Mouse (Mus musculus): ENCODE data around the gene Sec16a.
A peak's percentile ranks its signal among the peaks of the same experiment; 100 is the strongest.

The Sec16a gene

DNA sequence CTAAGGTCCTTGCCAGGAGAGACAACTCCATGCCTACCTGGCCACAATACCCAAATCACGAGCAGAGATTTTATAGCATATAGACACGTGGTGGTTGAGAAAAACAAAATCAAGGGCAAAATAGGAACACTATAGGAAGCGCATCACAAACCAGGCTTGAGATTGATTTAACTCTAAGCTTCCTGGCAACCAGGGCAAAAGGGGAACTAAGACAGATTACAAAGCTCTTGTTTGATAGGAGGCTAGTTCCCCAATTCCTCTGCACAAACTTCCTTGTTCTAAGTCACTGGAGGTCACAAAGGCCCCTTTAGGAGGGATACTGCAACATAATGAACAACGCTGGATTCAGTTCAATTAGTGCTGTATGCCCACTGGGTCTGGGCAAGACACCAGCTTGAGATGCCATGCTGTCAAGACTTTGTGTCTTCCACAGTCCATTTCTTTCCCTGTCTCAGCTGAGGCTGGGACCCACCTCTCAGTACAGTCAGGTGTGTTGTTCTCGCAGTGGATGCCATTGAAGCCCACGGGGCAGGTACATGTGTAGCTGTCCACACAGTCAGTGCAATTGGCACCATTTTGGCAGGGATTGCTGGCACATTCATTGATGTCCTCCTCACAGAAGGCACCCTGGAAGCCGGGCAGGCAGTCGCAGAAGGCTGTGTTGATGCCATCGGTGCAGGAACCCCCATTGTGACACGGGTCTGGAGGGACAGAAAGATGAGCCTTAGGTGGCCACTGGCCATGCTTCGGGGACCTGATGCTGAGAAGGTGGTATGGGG is 27.5 kb upstream of the Sec16a start:
- no peak for DNase-seq

DNA sequence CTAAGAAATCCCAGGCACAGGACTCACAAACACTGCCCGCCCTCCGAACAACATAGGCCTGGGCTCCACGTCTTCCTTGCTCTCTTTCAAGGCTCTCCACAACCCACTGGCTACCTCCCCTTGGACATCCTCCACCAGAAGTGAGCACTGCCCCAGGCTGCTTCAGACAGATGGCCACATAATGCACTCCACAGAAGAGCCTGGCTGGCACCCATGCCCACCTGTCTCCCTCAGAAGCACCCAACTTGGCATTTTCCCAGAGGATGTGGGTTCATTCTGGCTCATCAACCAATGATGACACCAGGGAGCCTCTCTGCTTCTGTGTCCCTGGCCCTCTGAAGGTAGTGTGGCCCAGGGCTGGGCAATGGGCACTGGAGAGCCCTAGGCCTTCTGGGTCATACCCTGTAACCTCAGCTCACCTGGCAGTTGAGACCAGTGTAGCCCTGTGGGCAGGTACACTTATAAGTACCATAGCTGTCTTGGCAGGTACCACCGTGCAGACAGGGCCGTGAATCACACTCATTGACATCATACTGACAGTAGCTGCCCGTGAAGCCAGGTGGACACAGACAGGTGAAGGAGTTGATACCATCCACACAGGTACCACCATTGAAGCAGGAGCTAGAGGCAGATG is 26.8 kb upstream of the Sec16a start:
- DNase-seq = no peak

DNA sequence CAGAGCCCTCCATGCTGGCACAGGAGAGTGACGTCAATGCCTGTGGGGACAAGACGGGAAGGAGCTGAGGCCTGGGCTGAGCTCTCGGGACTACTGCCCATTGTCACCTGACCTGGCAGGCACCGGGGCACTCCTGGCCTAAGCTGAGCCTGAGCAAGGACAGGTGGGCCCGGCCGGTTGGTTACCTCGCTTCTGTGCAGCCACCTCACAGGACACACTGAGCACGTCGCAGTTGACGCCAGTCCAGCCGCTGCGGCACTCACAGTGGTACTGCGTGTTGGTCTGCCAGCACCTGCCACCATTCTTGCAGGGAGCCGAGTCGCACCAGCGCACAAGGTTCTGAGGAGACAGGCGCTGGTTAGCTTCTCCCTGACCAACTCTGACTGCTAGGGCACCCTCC is 26.0 kb upstream of the Sec16a start:
- no peak for DNase-seq

DNA sequence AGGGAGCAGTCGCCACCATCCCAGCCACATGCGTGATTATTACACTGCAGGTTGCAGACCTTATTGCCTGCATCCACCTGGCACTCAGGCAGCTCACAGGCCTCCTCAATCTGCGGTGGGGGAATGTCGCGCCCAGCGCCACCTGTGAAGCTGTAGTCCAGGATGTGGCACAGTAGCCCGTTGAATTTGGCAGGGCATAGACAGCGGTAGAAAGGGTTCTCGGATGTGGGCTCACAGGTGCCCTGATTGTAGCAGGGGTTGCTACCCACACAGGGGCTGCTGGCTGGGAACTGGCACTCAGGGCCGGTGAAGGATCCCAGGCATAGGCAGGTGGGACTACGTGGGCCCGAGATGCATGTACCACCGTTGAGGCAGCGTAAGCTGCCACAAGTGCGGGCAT is 23.4 kb upstream of the Sec16a start:
- DNase-seq = no peak

DNA sequence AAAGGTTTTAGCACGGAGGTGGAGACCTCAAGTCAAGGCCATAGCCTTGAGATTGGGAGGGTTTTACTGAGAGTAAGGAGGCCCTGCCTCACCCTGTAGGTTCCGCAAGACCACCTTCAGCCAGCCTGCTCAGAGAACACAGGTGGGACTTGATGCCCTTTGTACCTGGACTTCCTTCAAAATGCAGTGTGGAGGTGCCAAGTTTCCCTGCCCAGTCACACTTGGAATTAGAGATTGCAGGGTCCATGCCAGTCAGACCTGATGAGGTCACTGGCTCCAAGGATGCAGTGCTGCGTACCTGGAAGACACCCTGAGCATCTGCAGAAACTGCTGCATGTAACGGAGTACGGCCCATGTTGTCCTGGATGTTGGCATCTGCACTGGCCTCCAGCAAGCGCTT is 18.4 kb upstream of the Sec16a start:
- no peak for DNase-seq

DNA sequence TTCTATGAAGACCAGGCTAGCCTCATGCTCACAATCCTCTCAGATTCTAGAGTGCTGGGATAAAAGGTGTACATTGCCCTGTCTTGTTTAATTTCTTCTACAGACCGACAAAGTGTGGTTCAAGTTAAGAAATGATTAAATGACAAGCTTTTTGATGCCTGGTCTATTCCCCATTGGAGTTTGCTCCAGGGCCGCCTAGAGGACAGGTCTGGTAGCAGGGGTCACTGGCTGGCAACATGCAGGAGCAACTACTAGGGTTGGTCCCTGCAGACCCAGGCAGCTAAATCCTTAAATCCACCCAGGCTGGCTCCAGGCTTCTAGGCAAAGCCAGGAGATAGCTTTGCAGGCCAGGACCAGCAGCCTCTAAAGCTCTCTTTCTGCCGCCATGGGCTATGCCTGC is 18.0 kb upstream of the Sec16a start:
- DNase-seq = no peak

DNA sequence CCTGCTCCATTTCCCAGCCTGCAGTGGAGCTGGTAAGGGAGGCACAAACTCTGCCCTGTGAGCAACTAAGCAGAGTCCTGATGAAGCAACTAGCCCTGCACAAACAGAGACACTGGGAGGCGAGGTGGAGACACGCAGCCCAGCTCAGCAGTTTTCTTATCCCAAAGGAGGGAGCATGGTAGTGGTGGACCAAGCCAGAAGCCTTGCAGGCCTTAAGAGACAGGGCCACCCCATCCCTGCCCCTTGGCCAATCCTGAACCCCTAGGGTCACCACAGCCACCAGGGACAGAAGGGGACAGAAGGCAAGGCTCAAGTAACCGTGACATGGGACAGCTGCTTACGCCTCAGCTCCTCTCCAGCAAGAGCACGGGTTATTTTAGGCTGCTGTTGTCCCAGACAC is 16.7 kb upstream of the Sec16a start:
- no peak for DNase-seq

DNA sequence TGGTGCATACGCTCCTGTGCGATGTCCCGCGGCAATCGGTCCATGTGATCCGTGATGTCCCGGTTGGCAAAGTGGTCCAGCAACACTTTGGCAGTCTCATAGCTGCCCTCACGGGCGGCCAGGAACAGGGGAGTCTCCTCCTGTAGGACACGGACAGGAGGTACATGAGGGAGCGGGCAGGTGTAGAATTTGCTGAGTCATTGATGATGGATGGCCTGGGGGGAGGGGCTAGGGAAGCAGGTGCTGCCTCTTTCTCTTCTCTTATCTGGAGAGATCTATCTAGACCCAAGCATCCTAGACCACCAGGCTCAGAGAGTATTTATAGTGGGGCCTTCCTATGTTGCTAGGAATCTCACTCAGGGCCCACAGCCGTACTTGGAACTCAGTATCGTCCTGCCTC is 15.8 kb upstream of the Sec16a start:
- DNase-seq = no peak

DNA sequence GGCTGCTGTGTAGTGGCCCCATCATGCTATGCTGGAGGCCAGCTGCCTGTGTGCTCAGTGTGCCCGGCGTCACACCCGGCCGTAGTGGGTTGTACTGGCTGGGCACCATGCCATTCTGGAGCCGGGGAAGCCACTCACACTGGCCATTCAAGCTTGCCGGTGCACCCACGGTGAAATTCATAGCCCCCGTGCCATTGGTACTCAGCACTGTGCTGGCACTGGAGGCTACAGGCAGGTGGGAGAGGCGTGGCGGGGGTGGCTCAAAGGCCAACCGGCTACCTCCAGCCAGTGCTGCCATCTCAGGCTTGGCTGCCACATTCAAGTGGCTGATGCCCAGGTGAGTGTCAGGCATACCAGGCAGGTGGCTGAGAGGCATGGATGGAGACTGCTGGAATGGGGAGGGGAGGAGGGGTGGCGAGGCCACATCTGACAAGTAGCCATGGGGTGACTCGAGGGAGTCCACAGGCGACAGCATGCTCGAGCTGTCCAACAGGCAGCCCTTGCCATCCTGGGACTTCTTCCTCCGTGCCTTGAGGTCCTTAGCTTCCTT is 15.2 kb upstream of the Sec16a start:
- no peak for DNase-seq

DNA sequence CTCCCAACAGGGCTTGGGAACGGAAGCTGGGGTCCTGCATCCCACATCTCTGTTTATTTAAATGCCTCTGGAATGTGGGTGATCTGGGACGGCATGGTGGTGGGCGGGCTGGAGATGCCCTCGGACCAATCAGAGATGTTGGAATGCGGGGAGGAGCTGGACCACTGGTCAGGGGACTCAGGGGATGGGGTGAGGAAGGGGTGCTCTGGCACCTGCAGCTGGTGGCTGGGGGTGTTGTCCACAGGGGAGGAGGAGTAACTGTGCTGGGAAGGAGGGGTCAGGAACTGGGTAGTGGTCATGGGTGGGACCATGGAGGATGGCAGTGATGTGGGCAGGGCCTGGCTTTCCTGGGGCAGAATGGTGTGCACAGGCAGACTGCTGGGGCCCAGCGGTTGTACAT is 14.5 kb upstream of the Sec16a start:
- DNase-seq = no peak

DNA sequence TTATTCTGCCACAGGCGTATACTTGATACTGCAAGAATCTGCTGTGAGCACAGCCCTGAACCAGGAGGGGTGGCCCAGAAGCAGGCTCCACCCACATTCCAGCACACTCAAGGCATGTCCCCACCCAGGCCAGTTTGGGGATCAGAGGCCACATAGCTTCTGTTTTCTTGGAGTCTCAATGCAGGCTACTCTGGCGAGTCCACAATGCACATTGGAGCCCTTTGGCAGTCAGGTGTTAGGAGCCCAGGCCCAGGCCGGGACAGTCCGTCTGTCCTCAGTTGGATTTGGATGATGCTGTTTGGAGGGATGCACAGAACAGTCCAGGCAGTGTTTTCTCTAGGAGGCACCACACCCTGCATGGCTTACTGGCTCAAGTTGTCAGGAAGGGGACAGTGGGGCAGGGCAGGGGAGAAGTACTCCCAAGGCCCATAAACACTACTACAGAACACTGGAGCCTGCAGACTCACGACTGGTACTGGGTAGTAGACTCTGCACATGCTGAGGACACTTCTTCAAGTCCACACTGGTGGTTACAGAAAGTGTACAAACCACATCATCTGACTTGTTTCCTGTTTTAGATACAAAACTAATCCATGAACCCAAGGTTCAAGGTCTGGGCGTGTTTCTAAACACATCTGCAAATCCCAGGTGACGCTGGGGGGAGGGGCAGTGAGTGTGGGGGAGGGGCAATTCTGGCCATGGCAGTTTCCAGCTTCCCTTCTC is 13.5 kb upstream of the Sec16a start:
- DNase-seq = no peak

DNA sequence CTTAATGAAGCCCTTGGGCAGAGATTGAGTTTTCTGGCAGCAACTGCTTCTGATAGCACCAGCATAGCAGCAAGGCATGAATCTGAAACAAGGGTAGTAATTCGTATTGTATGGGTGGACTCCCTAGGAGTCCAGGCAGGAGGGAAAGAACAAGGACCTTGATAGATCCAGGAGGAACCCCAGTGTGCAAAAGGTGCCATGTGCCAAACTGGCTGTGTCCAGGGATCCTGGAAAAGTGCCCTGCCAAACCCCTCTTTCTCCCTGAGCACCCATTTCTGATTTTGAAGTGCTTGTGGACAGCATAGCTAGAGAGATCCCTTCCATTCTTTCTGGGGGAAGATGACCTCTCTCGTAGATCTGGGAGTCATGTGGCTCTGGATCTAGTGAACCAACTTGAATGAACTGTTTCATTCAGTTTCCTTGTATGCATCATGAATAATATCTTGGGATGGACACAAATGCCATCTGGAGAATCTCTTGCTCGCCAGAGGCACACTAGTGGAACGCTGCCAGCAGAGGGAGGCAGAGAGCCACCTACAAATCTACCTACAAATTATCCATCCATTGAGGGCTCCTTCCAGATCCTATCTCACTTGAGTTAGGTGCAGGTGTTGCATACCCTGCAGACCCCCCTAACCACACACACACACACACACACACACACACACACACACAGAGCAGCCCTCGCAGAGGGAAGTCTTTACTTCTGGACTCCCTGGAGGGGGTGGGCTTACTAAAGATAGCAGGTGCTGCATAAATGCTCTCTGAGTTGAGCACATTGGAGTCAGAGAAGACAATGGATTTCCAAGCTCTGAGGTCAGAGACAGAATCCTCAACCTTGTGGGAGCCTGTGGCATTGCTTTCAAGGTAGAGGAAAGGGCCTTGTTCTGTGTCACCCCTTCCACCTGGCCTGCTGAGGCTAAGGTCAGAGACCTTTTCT is 4.4 kb upstream of the Sec16a start:
- peak; percentile 79 for DNase-seq

DNA sequence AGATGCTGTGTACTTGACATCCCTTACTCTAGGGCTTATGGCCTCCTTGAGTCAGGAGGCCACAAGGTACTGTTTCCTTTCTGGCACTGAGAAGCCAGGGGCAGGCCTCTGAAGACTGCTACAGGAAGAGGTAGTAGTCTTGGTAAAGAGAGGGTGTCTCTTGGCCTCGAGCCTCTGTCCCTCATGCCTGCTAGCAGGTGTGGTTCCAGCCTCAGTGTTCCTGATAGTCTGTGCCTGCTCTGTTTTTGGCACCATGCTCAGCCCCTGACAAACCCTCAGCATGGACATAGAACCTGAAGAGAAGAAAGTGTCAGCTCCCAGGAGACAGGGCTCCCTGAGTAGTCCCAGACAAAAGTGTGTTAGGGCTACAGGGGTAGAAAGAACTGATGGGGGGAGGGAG is 2.4 kb upstream of the Sec16a start:
- peak; percentile 27 for DNase-seq

DNA sequence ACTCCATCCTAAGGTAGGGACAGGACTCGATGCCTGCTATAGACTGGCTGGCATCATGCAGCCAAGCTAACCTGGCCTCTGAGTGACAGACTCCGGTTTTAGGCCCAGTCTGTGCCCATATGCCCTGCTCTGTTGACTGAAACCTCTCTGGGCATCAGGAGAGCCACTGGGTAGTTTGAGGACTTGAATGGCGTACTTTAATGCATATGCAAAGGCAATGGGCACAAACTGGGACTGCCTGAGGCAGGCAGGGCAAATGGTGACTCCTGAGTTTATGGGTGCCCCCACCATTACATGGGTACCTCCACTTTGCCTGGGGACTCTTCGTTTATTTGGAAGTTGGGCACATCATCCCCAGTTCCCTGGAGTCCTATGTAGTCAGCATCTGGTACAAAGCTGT is 1.7 kb upstream of the Sec16a start:
- DNase-seq = peak; percentile 28

DNA sequence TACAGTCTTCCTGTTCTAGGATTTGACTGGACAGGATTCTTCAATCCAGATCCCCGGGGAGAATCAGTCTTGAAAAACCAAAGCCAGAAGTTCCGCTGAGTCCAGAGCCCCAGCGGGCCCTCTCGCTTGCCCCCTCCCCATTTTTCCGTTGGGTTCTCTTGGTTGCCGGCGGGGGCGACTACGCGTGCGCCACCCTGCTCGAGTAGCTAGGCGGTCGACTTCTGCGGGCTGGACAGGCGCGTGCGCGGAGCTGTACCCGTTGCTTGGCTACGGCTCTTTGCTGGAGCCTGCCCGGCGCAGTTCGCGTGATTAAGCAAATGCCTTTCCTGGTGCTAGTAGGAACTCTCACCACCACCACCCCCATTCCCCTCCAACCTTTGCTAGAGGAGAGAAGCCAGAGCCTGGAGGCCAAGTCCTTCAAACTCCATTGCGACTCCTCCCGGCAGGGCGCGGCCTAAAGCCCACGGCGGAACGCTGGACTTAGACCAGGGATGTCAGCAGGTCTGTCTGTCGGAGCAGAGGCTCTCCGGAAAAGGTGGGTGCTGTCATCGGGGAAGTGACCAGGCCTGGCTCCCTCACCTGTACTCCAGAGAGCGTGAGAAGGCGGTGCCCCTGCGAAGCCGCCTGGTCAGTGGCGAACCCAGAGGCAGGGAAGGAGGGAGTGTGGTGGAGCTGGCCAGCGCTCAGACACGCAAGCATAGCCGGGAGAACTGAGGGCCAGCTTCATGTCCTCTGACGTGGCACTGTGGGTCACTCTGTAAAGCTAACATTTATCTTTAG is 840 bp upstream of the Sec16a start:
- no peak for DNase-seq

DNA sequence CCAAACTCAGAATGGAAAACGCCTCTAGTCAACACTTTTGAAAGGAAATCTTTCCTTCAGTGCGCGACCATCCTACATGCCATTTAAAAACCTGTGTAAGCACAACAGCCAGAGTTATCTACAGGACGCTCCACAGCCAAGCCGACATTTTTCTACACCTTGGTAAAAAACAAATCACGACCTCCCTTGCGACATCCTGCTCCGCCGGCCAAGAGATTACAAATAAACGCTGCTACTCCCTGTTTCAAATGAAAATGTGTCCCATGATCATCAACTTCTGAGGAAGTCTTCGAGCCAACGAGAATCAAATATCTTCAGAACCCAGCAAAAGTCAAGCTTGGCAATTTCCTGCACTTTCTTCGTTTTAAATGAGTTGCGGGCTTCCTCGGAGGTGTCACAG is 648 bp downstream of the Sec16a start:
- no peak for DNase-seq

DNA sequence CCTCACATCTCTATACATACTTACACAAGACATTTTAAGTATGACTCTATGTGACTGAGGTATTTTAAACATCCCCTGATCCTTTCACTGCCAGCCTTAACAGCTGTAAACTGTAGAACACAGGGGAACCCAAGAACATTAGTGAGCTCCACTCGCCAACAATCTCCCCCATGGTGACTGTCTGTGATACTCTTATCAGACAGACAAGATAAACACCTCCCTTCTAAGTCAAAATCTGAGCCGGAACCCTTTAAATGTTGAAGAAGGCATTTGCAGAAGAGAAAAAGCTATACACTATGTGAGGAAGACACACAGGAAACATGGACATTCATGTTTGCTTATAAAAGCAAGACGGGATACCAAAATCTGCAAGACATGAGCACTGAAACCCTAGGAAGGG is 1.1 kb downstream of the Sec16a start:
- no peak for DNase-seq

DNA sequence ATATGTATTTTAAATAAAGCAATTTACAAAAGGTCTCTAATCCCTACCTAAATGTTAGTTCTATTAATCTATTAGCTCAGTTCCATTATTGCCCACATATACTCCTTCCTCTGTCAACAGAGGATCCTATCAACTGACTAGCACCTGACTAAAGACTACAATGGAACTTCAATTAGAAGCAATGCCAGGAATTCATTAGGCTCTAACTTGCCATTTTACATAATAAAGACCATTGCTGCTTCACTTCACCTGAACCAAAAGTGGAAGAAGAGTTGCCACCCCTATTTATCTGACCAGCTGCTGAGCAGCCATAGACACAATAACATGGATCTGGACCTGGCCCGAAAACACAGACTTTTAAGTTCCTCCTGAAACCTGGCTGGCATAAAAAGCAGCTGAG is 2.2 kb downstream of the Sec16a start:
- DNase-seq = no peak

DNA sequence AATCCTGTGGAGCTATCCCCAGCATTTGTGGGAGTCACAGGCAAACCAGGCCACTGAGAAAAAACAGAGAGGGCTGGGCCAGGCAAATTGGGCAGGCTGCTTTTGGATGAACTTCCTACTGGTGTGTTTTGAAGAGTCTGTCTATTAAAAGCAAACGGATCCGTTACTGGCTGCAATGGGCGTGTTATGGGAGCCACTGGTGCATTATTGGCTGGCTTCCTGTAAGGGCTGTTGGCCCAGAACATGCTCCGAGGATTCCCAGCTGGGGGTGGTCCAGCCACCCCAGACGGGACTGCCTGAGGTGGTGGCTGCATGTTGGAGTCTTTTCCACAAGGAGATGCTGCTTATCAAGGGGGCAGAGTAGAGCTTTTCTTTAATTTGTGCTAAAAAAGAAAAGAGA is 3.3 kb downstream of the Sec16a start:
- no peak for DNase-seq

DNA sequence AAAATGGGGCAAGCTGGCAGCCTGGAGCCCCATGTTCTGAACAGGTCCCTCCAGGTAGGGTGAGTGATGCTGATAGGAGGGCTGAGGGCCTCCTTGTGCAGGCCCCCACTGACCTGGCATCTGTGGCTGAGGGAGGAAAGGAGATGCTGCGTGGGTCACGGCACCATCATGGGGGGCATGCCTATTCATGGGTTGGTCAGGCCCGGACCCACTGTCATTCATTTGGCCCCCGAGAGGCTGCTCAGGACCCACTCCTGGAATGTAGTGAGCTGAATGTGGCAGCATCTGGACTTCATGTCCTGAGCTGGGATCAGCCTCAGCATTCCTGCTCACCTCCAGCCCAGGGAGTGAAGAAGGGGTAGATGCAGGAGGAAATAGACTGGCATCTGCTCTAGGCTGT is 3.8 kb downstream of the Sec16a start:
- DNase-seq = no peak

DNA sequence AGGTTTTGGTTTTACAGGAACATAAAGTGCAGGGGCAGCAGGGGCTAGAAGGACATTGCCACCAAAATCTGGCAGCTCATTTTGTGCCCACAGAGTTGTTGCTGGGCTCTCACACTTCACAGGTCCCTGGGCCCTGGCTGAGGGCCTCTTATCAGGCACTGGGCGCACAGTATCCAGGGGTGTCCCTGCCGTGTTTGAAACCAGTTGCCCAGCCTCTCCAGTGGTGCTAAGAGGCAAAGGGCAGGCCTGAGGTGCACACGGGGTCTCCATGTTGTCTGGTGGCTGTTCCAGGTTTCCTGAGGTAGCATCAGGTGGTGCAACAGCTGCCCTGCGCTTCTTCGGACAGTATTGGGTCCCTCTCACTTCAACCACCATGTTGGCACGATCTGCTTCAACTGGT is 5.3 kb downstream of the Sec16a start:
- DNase-seq = no peak

DNA sequence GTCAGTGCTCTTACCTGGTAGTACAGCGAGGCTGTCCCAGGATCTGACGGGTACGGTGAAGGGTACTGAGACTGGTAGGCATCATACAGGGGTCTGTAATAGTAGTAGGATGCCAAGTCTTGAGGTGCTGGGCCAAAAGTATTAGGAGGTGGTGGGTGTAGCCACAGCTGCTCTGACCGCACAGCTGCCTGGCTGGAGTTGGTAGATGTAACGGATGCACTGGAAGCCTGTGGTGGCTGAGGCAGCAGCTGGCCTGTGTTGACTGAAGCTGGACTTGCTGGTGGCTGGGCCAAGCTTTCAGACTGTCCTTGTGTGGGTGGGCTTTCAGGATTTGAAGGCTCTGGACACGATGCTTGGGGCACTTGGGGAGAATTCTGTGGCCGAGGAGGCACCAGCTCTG is 6.6 kb downstream of the Sec16a start:
- DNase-seq = no peak
